In the genomic region with DNA sequence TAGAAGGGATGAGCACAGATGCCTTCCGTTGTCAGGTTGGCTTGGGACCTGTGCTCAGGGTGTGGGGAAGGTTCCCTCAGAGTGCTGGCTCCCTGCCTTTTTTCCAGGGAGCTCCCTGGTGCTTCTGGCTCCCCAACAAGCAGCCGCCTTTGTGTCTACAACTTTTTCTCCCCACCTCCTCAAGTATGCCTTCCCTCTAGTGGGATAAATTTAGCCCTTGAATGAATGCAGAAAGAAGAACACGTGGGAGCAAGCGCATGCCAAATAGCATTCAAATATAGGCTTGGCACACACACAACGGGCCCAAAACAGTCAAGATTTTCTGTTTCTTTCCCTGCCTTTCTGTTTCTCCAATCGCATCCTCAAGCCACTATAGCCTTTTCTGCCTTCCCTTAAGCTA, we compare ENCODE assay signal across 9 mouse cellular contexts. TPM values are rescaled to one million over a fixed set of nuclear protein-coding genes. Genes with fewer than 3 reads are reported as not detected.
DNase-seq lines count a peak whose midpoint lies in the region; ATAC-seq lines count a peak whose summit lies in the region.
"Had no signal": no experiment of that assay in that cellular context is flagged by ENCODE, and none has a peak within 500 bp of the region (broad histone marks: within the 10 kb centered on the region; RNA-seq: fewer than 3 reads in every experiment).

No protein-coding gene starts in this region.

- H3K4me1 ChIP-seq in heart, embryonic 12.5 days (replicated peaks) = peaks cover 72% of the 10 kb centered on the region
- peaks cover 28% of the 10 kb centered on the region; the same call in 1 of the 2 replicates for H3K4me1 ChIP-seq in limb, embryonic 10.5 days
- no peaks in the 10 kb centered on the region for H3K4me1 ChIP-seq in stomach, embryonic 15.5 days
- H3K4me1 ChIP-seq in liver, embryonic 12.5 days = no peaks in the 10 kb centered on the region

- no peaks in the 10 kb centered on the region for H3K9me3 ChIP-seq in heart, embryonic 12.5 days (replicated peaks)
- H3K9me3 ChIP-seq in limb, embryonic 10.5 days (replicated peaks) = no peaks in the 10 kb centered on the region
- no peaks in the 10 kb centered on the region for H3K9me3 ChIP-seq in stomach, embryonic 15.5 days
- no peaks in the 10 kb centered on the region for H3K9me3 ChIP-seq in liver, embryonic 12.5 days (replicated peaks)

- ATAC-seq in heart, embryonic 12.5 days (ENCODE audit: insufficient number of reproducible peaks, low FRiP score) = peak; percentile 38; the same call in 1 of the 2 replicates
- ATAC-seq in stomach, embryonic 15.5 days (ENCODE audit: insufficient read depth, low FRiP score, low read depth) = no peak
- ATAC-seq in liver, embryonic 12.5 days = no peak

- peak; percentile 63 for DNase-seq in left cerebral cortex, adult 11 months (ENCODE audit: low spot score)
- DNase-seq in left cerebral cortex, postnatal 4 days = no peak
- DNase-seq in limb, embryonic 10.5 days (ENCODE audit: low spot score) = no peak
- no peak for DNase-seq in spleen, postnatal 4 days (ENCODE audit: low spot score in 2 of 2)
- DNase-seq in T-cell, adult 2 months (ENCODE audit: low spot score) = no peak

- intact Hi-C loops in left cerebral cortex, postnatal 4 days (cut with DNase I) = no loop called here

- H3K4me3 ChIP-seq in heart, embryonic 12.5 days = peak overlapping the region; percentile 10
- no peak overlapping the region for H3K4me3 ChIP-seq in limb, embryonic 10.5 days
- H3K4me3 ChIP-seq in stomach, embryonic 15.5 days (replicated peaks) = no peak overlapping the region
- no peak overlapping the region for H3K4me3 ChIP-seq in liver, embryonic 12.5 days

- no peaks in the 10 kb centered on the region for H3K36me3 ChIP-seq in heart, embryonic 12.5 days
- H3K36me3 ChIP-seq in limb, embryonic 10.5 days = no peaks in the 10 kb centered on the region
- no peaks in the 10 kb centered on the region for H3K36me3 ChIP-seq in stomach, embryonic 15.5 days
- H3K36me3 ChIP-seq in liver, embryonic 12.5 days = no peaks in the 10 kb centered on the region

- peak overlapping the region; percentile 98 for H3K27ac ChIP-seq in heart, embryonic 12.5 days (ENCODE audit: poor library complexity, severe bottlenecking)
- H3K27ac ChIP-seq in limb, embryonic 10.5 days = peak overlapping the region; percentile 56
- peak overlapping the region; percentile 81 for H3K27ac ChIP-seq in stomach, embryonic 15.5 days
- no peak overlapping the region for H3K27ac ChIP-seq in liver, embryonic 12.5 days
- H3K27ac ChIP-seq: liver, embryonic 14.5 days had no signal

- no peaks in the 10 kb centered on the region for H3K27me3 ChIP-seq in heart, embryonic 12.5 days (replicated peaks)
- H3K27me3 ChIP-seq in limb, embryonic 10.5 days (ENCODE audit: low read depth, poor library complexity, severe bottlenecking) = no peaks in the 10 kb centered on the region
- H3K27me3 ChIP-seq in stomach, embryonic 15.5 days (replicated peaks) = no peaks in the 10 kb centered on the region
- no peaks in the 10 kb centered on the region for H3K27me3 ChIP-seq in liver, embryonic 12.5 days (replicated peaks)

- H3K4me2 ChIP-seq in heart, embryonic 12.5 days = peak overlapping the region; percentile 55
- H3K4me2 ChIP-seq in stomach, embryonic 15.5 days = no peak overlapping the region; the same call in 1 of the 2 replicates
- no peak overlapping the region for H3K4me2 ChIP-seq in liver, embryonic 12.5 days

- H3K9ac ChIP-seq in heart, embryonic 12.5 days = peak overlapping the region; percentile 72
- H3K9ac ChIP-seq in stomach, embryonic 15.5 days = no peak overlapping the region
- no peak overlapping the region for H3K9ac ChIP-seq in liver, embryonic 12.5 days
- H3K9ac ChIP-seq: liver, embryonic 14.5 days had no signal

- 39% methylated on average over 6 of the region's 6 CpGs for WGBS in heart, embryonic 12.5 days
- 88% methylated on average over 6 of the region's 6 CpGs for WGBS in limb, embryonic 10.5 days
- WGBS in stomach, embryonic 15.5 days = 51% methylated on average over 6 of the region's 6 CpGs
- 53% methylated on average over 6 of the region's 6 CpGs for WGBS in liver, embryonic 12.5 days (ENCODE audit: insufficient replicate concordance)

RNA-seq across cellular contexts. Expression of gene Pakap, which starts 6.9 kb away (rescaled TPM):
- 10 to 100 TPM; 12.2 to 15.4 TPM for total RNA-seq in left cerebral cortex, postnatal 4 days (2021)
- 72.9 and 74.5 TPM in 2 replicates for polyA plus RNA-seq in heart, embryonic 12.5 days (2016; fragmentation: Nextera tagmentation; extraction: Ambion mirVana)
- 24.6 and 39.4 TPM in 2 replicates for polyA plus RNA-seq in limb, embryonic 10.5 days (2016; fragmentation: Nextera tagmentation; extraction: Ambion mirVana)
- polyA plus RNA-seq in stomach, embryonic 15.5 days (2015; fragmentation: Nextera tagmentation; extraction: Ambion mirVana) = 24.7 and 25.8 TPM in 2 replicates
- polyA plus RNA-seq in liver, embryonic 12.5 days (2016; fragmentation: Nextera tagmentation; extraction: Ambion mirVana) = 1.9 and 2.1 TPM in 2 replicates
